Mouse (Mus musculus) olfactory bulb, adult 2 months (tissue): ENCODE measurements around the gene Clpx. TPM values are rescaled to one million over a fixed set of nuclear protein-coding genes. Genes with fewer than 3 reads are reported as not detected.

ENCODE experiments used
- H3K27ac ChIP-seq: fragments of 200-500 bp; 2 replicates; pipeline ENCODE4 v1.5.1; 2012; ENCODE audit warnings: low read depth, low read length; ENCODE audit not compliant: insufficient read depth
- H3K4me1 ChIP-seq: fragments of 200-500 bp; 2 replicates; pipeline ENCODE4 v1.6.1; 2012; ENCODE audit warnings: low read length; ENCODE audit not compliant: control insufficient read depth, insufficient read depth
- H3K4me3 ChIP-seq: fragments of 200-500 bp; 2 replicates; pipeline ENCODE4 v1.5.1; 2012; ENCODE audit warnings: mild to moderate bottlenecking, low read depth, low read length, moderate library complexity; ENCODE audit not compliant: insufficient read depth
- CTCF ChIP-seq: fragments of 200-500 bp; IDR thresholded peaks from 2 replicates; pipeline ENCODE4 v1.5.1; 2012; ENCODE audit warnings: low read depth, mild to moderate bottlenecking, low read length, moderate library complexity; ENCODE audit not compliant: insufficient read depth
- POLR2A ChIP-seq: fragments of 200-500 bp; IDR thresholded peaks from 2 replicates; pipeline ENCODE4 v1.6.1; 2012; ENCODE audit warnings: mild to moderate bottlenecking, low read depth, low read length, moderate library complexity; ENCODE audit not compliant: insufficient read depth
- WGBS: fragments of 180-500 bp; shearing (Covaris S2); methylation state at CpG from one replicate; pipeline ENCODE4 v1.1.7; 2018; 5-methylcytosine and 5-hydroxymethylcytosine counted together
- polyA plus RNA-seq: library from polyadenylated mRNA; stranded (reverse); fragments of >200 nt; gene quantifications from 2 replicates; pipeline ENCODE4 v1.2.4, GENCODE M21; 2012; ENCODE audit warnings: low replicate concordance; ENCODE audit not compliant: missing spikeins, insufficient read depth, insufficient read length

The Clpx gene
- not detected in 2 replicates for polyA plus RNA-seq

- peak; percentile 73 for TF ChIP-seq POLR2A
- TF ChIP-seq CTCF, result no peak
- peak within 1 kb of the TSS; percentile 83 for H3K27ac ChIP-seq
- H3K4me1 ChIP-seq, result peaks cover 2% of the 10 kb centered on the region; the same call in 1 of the 2 replicates
- peak within 1 kb of the TSS; percentile 99 for H3K4me3 ChIP-seq
- under 1% methylated on average over 71 of the region's 71 CpGs for WGBS
Measured at GRCm38 (mm10) chr9:65293973-65294715, at the start of gene Clpx. TSS of gene Clpx (plus strand) at chr9:65294260.

GRCm38 (mm10) chr9:65247502-65248376 is 46.3 kb upstream of the Clpx start:
- 77% methylated on average over 16 of the region's 16 CpGs for WGBS
- Histone ChIP-seq H3K4me1 (peaks cover 10% of the 10 kb centered on the region), H3K4me3 (no peak overlapping the region), H3K27ac (no peak overlapping the region)
- no peak for TF ChIP-seq POLR2A
- TF ChIP-seq CTCF, result no peak

GRCm38 (mm10) chr9:65248377-65248690 is 45.7 kb upstream of the Clpx start:
- WGBS, result 82% methylated on average over 5 of the region's 5 CpGs
- no peak overlapping the region for H3K4me3 ChIP-seq
- no peak overlapping the region for H3K27ac ChIP-seq
- TF ChIP-seq POLR2A (no peak), CTCF (no peak)
- peaks cover 7% of the 10 kb centered on the region for H3K4me1 ChIP-seq

GRCm38 (mm10) chr9:65252026-65252425 is 42.0 kb upstream of the Clpx start:
- Histone ChIP-seq H3K4me1 (no peaks in the 10 kb centered on the region), H3K4me3 (no peak overlapping the region), H3K27ac (no peak overlapping the region)
- 91% methylated on average over 3 of the region's 3 CpGs for WGBS
- TF ChIP-seq CTCF (no peak), POLR2A (no peak)

- Histone ChIP-seq H3K27ac (no peak overlapping the region), H3K4me3 (no peak overlapping the region), H3K4me1 (no peaks in the 10 kb centered on the region)
- WGBS, result 76% methylated on average over 11 of the region's 11 CpGs
- no peak for TF ChIP-seq POLR2A
- TF ChIP-seq CTCF, result no peak
Measured at GRCm38 (mm10) chr9:65255906-65256600, 38.0 kb upstream of the Clpx start.

- WGBS, result 86% methylated on average over 9 of the region's 9 CpGs
- no peak for TF ChIP-seq CTCF
- TF ChIP-seq POLR2A, result no peak
Measured at GRCm38 (mm10) chr9:65257218-65257910, 36.7 kb upstream of the Clpx start.

GRCm38 (mm10) chr9:65259366-65259765 is 34.7 kb upstream of the Clpx start:
- Histone ChIP-seq H3K27ac (no peak overlapping the region), H3K4me1 (no peaks in the 10 kb centered on the region), H3K4me3 (no peak overlapping the region)
- 80% methylated on average over 7 of the region's 7 CpGs for WGBS
- TF ChIP-seq CTCF (no peak), POLR2A (no peak)

More at GRCm38 (mm10) chr9:65257218-65257910, 36.7 kb upstream of the Clpx start:
- Histone ChIP-seq H3K4me3 (no peak overlapping the region), H3K27ac (no peak overlapping the region), H3K4me1 (no peaks in the 10 kb centered on the region)

GRCm38 (mm10) chr9:65261591-65262230 is 32.3 kb upstream of the Clpx start:
- WGBS, result 94% methylated on average over 2 of the region's 2 CpGs
- Histone ChIP-seq H3K4me3 (no peak overlapping the region), H3K27ac (no peak overlapping the region), H3K4me1 (0 out of 2 replicates have a peak, but pooled peaks cover 4% of the 10 kb centered on the region)
- TF ChIP-seq CTCF (no peak), POLR2A (no peak)
